Mouse (Mus musculus) MEL (cell line): Measurements from ENCODE around the gene Scnn1a. TPM values are rescaled to one million over a fixed set of nuclear protein-coding genes. Genes with fewer than 3 reads are reported as not detected.
A peak's percentile ranks its signal among the peaks of the same experiment; 100 is the strongest.

Experiments
- DNase-seq: peaks from one replicate; pipeline ENCODE4 v3.0.0; 2011; ENCODE audit warnings: low read depth, low spot score
- H3K27ac ChIP-seq: 2 replicates; pipeline ENCODE4 v1.5.1; 2012; ENCODE audit warnings: low read depth, mild to moderate bottlenecking, control low read depth, low read length, moderate library complexity; ENCODE audit not compliant: control insufficient read depth
- H3K27me3 ChIP-seq, 2 experiments: fragments of 150-350 bp in 1 of 2; sonication (generic) in 1 of 2; 2 replicates each; pipeline ENCODE4 v1.6.1; 2012; ENCODE audit warnings: low read length in 2 of 2, mild to moderate bottlenecking in 2 of 2, improper control_type of control experiment in 1 of 2, moderate library complexity in 1 of 2; ENCODE audit not compliant: insufficient read depth in 2 of 2, control insufficient read depth in 1 of 2
- H3K36me3 ChIP-seq, 2 experiments: 2 replicates each; pipeline ENCODE4 v1.6.1; 2012 to 2014; ENCODE audit warnings: low read length in 2 of 2, improper control_type of control experiment in 1 of 2, inconsistent platforms in 1 of 2, mild to moderate bottlenecking in 1 of 2; ENCODE audit not compliant: insufficient read depth in 2 of 2, control insufficient read depth in 1 of 2
- H3K4me1 ChIP-seq, 2 experiments: fragments of 150-350 bp in 1 of 2; sonication (generic) in 1 of 2; 2 replicates each; pipeline ENCODE4 v1.6.1; 2012; ENCODE audit warnings: low read length in 2 of 2, improper control_type of control experiment in 1 of 2, mild to moderate bottlenecking in 1 of 2; ENCODE audit not compliant: insufficient read depth in 2 of 2, control insufficient read depth in 1 of 2
- H3K4me3 ChIP-seq, 2 experiments: fragments of 150-350 bp in 1 of 2; sonication (generic) in 1 of 2; 2 replicates each; pipeline ENCODE4 v1.5.1; 2012; ENCODE audit warnings: low read depth in 2 of 2, low read length in 2 of 2, mild to moderate bottlenecking in 2 of 2, moderate library complexity in 2 of 2, control low read depth in 1 of 2, improper control_type of control experiment in 1 of 2; ENCODE audit not compliant: control insufficient read depth in 1 of 2, insufficient read depth in 1 of 2
- H3K79me2 ChIP-seq: 2 replicates; pipeline ENCODE4 v1.6.1; 2012; ENCODE audit warnings: mild to moderate bottlenecking, low read length, moderate library complexity; ENCODE audit not compliant: control insufficient read depth, poor library complexity, insufficient read depth
- H3K9ac ChIP-seq: 2 replicates; pipeline ENCODE4 v1.6.1; 2012; ENCODE audit warnings: low read depth, mild to moderate bottlenecking, control low read depth, low read length, moderate library complexity; ENCODE audit not compliant: control insufficient read depth, poor library complexity, severe bottlenecking
- H3K9me3 ChIP-seq: fragments of 150-350 bp; sonication (generic); replicated peaks from 2 replicates; pipeline ENCODE4 v1.6.1; 2012; ENCODE audit warnings: mild to moderate bottlenecking, low read length, improper control_type of control experiment, moderate library complexity; ENCODE audit not compliant: insufficient read depth
- BHLHE40 ChIP-seq: IDR thresholded peaks from 2 replicates; pipeline ENCODE4 v1.6.1; 2012; ENCODE audit warnings: low read depth, mild to moderate bottlenecking, inconsistent platforms, low read length, improper control_type of control experiment, borderline replicate concordance
- CTCF ChIP-seq, 3 experiments: IDR thresholded peaks in 2 of 3; conservative IDR thresholded peaks in 1 of 3; 2 replicates each; pipeline ENCODE4 v1.5.1; 2011 to 2012; ENCODE audit warnings: low read length in 3 of 3, low read depth in 2 of 3, mild to moderate bottlenecking in 2 of 3, improper control_type of control experiment in 1 of 3, inconsistent platforms in 1 of 3, mixed read lengths in 1 of 3, moderate library complexity in 1 of 3; ENCODE audit not compliant: control insufficient read depth in 1 of 3, insufficient read depth in 1 of 3, poor library complexity in 1 of 3, severe bottlenecking in 1 of 3
- E2F4 ChIP-seq: IDR thresholded peaks from 2 replicates; pipeline ENCODE4 v1.6.1; 2011; ENCODE audit warnings: low read depth, low read length, improper control_type of control experiment, borderline replicate concordance
- ELF1 ChIP-seq: IDR thresholded peaks from 2 replicates; pipeline ENCODE4 v1.6.1; 2014; ENCODE audit warnings: low read depth, mild to moderate bottlenecking, inconsistent platforms, low read length, improper control_type of control experiment, moderate library complexity
- EP300 ChIP-seq, 2 experiments: IDR thresholded peaks; 2 replicates each; pipeline ENCODE4 v1.6.1; 2011; ENCODE audit warnings: improper control_type of control experiment in 2 of 2, low read length in 2 of 2, low read depth in 1 of 2, mild to moderate bottlenecking in 1 of 2
- ETS1 ChIP-seq: IDR thresholded peaks from 2 replicates; pipeline ENCODE4 v1.6.1; 2012; ENCODE audit warnings: low read depth, mild to moderate bottlenecking, inconsistent platforms, low read length, improper control_type of control experiment, moderate library complexity
- GATA1 ChIP-seq: IDR thresholded peaks from 2 replicates; pipeline ENCODE4 v1.6.1; 2011; ENCODE audit warnings: low read depth, low read length, improper control_type of control experiment
- HCFC1 ChIP-seq: IDR thresholded peaks from 2 replicates; pipeline ENCODE4 v1.6.1; 2012; ENCODE audit warnings: low read depth, mild to moderate bottlenecking, inconsistent platforms, low read length, improper control_type of control experiment, moderate library complexity
- JUND ChIP-seq: IDR thresholded peaks from 2 replicates; pipeline ENCODE4 v1.6.1; 2011; ENCODE audit warnings: low read depth, mild to moderate bottlenecking, improper control_type of control experiment, low read length
- MAZ ChIP-seq: IDR thresholded peaks from 2 replicates; pipeline ENCODE4 v1.6.1; 2012; ENCODE audit warnings: low read depth, mild to moderate bottlenecking, inconsistent platforms, low read length, improper control_type of control experiment
- MEF2A ChIP-seq: IDR thresholded peaks from 2 replicates; pipeline ENCODE4 v1.6.1; 2014; ENCODE audit warnings: low read depth, mild to moderate bottlenecking, inconsistent platforms, low read length, improper control_type of control experiment; ENCODE audit not compliant: poor library complexity, insufficient replicate concordance, severe bottlenecking; ENCODE audit errors: extremely low read depth
- MXI1 ChIP-seq: IDR thresholded peaks from 2 replicates; pipeline ENCODE4 v1.6.1; 2011; ENCODE audit warnings: mild to moderate bottlenecking, low read depth, low read length, improper control_type of control experiment
- MYB ChIP-seq: IDR thresholded peaks from 2 replicates; pipeline ENCODE4 v1.6.1; 2011; ENCODE audit warnings: mild to moderate bottlenecking, low read depth, low read length, improper control_type of control experiment
- MYC ChIP-seq: IDR thresholded peaks from 2 replicates; pipeline ENCODE4 v1.6.1; 2011; ENCODE audit warnings: low read depth, mild to moderate bottlenecking, low read length, improper control_type of control experiment, moderate library complexity
- NELFE ChIP-seq: IDR thresholded peaks from 2 replicates; pipeline ENCODE4 v1.6.1; 2011; ENCODE audit warnings: low read depth, low read length, improper control_type of control experiment
- NRF1 ChIP-seq: IDR thresholded peaks from 2 replicates; pipeline ENCODE4 v1.6.1; 2014; ENCODE audit warnings: low read depth, mild to moderate bottlenecking, inconsistent platforms, low read length, improper control_type of control experiment, moderate library complexity; ENCODE audit not compliant: poor library complexity, insufficient read depth, severe bottlenecking
- POLR2A ChIP-seq, 2 experiments: IDR thresholded peaks; 2 replicates each; pipeline ENCODE4 v1.6.1; 2011 to 2012; ENCODE audit warnings: low read length in 2 of 2, mild to moderate bottlenecking in 2 of 2, control low read depth in 1 of 2, improper control_type of control experiment in 1 of 2, low read depth in 1 of 2, moderate library complexity in 1 of 2; ENCODE audit not compliant: control insufficient read depth in 1 of 2, insufficient read depth in 1 of 2, poor library complexity in 1 of 2
- RAD21 ChIP-seq: IDR thresholded peaks from 2 replicates; pipeline ENCODE4 v1.6.1; 2011; ENCODE audit warnings: mild to moderate bottlenecking, low read depth, low read length, improper control_type of control experiment
- RCOR1 ChIP-seq: IDR thresholded peaks from 2 replicates; pipeline ENCODE4 v1.6.1; 2012; ENCODE audit warnings: low read depth, mild to moderate bottlenecking, inconsistent platforms, low read length, improper control_type of control experiment
- SIN3A ChIP-seq: IDR thresholded peaks from 2 replicates; pipeline ENCODE4 v1.6.1; 2012; ENCODE audit warnings: low read length, improper control_type of control experiment, inconsistent platforms
- SMC3 ChIP-seq: IDR thresholded peaks from 2 replicates; pipeline ENCODE4 v1.6.1; 2011; ENCODE audit warnings: low read depth, low read length, improper control_type of control experiment
- TBP ChIP-seq: IDR thresholded peaks from 2 replicates; pipeline ENCODE4 v1.8.0; 2011; ENCODE audit warnings: low read depth, low read length, improper control_type of control experiment
- TCF12 ChIP-seq: IDR thresholded peaks from 2 replicates; pipeline ENCODE4 v1.6.1; 2014; ENCODE audit warnings: low read depth, mild to moderate bottlenecking, inconsistent platforms, low read length, improper control_type of control experiment, moderate library complexity
- ZC3H11A ChIP-seq: IDR thresholded peaks from 2 replicates; pipeline ENCODE4 v1.6.1; 2012; ENCODE audit warnings: low read depth, mild to moderate bottlenecking, inconsistent platforms, low read length, improper control_type of control experiment
- ZMIZ1 ChIP-seq: IDR thresholded peaks from 2 replicates; pipeline ENCODE4 v1.6.1; 2012; ENCODE audit warnings: low read depth, mild to moderate bottlenecking, inconsistent platforms, low read length, improper control_type of control experiment, moderate library complexity
- ZNF384 ChIP-seq: IDR thresholded peaks from 2 replicates; pipeline ENCODE4 v1.6.1; 2012; ENCODE audit warnings: low read depth, mild to moderate bottlenecking, inconsistent platforms, low read length, improper control_type of control experiment
- polyA plus RNA-seq, 2 experiments: library from polyadenylated mRNA; stranded (reverse) in 1 of 2; unstranded in 1 of 2; fragments of >175 nt in 1 of 2; fragments of >200 nt in 1 of 2; gene quantifications; 2 replicates each; pipeline versions ENCODE4 v1.2.1 to v1.2.4; 2012; ENCODE audit warnings: low replicate concordance in 2 of 2, low read depth in 1 of 2; ENCODE audit not compliant: insufficient read length in 2 of 2, insufficient read depth in 1 of 2, missing spikeins in 1 of 2
- total RNA-seq: library from RNA; depleted of rRNA; stranded (reverse); fragments of 300-350 nt; gene quantifications from 2 replicates; pipeline ENCODE4 v1.2.3, GENCODE M21; 2012; rRNA removed

Scnn1a gene
- total RNA-seq: 0.07 TPM in 1 of 2 replicates, not detected in the other
- polyA plus RNA-seq: under 1 TPM in 1 of 2 experiments, not detected in 1; 0.50 TPM

GRCm38 (mm10) chr6:125320323-125320722 is at the start of gene Scnn1a:
TSS of gene Scnn1a (plus strand) at chr6:125320659.
- Histone ChIP-seq H3K9me3 (no peaks in the 10 kb centered on the region), H3K27me3 (peaks cover 3 to 8% of the 10 kb centered on the region in 2 experiments; a peak in 3 of 4 replicates), H3K9ac (no peak within 1 kb of the TSS), H3K4me3 (no peak within 1 kb of the TSS), H3K4me1 (no peaks in the 10 kb centered on the region), H3K27ac (no peak within 1 kb of the TSS), H3K36me3 (no peaks in the 10 kb centered on the region), H3K79me2 (no peaks in the 10 kb centered on the region)
- TF ChIP-seq E2F4 (no peak), NELFE (no peak), MXI1 (no peak), MEF2A (no peak), ETS1 (no peak), TBP (no peak), BHLHE40 (no peak), GATA1 (no peak), CTCF (IDR thresholded peaks at IDR 0.05 in 2 of 3, conservative IDR thresholded peaks at IDR 0.05 in 1 of 3; ENCODE audit: control insufficient read depth in 1 of 3, insufficient read depth in 1 of 3, low read depth in 2 of 3, low read length in 3 of 3, poor library complexity in 1 of 3, severe bottlenecking in 1 of 3) (no peak), ZNF384 (no peak), ELF1 (no peak), MYB (no peak), NRF1 (no peak), RAD21 (no peak), JUND (no peak), SIN3A (no peak), TCF12 (no peak)
- DNase-seq: no peak

- peak overlapping the region; percentile 44 for H3K27ac ChIP-seq
- H3K27me3 ChIP-seq: peaks cover 0 to 3% of the 10 kb centered on the region in 2 experiments; a peak in 2 of 4 replicates
- peaks cover 0 to 10% of the 10 kb centered on the region in 2 experiments; a peak in 2 of 4 replicates for H3K4me1 ChIP-seq
- no peaks in the 10 kb centered on the region for H3K9me3 ChIP-seq
- peaks cover 0 to 13% of the 10 kb centered on the region in 2 experiments; a peak in 2 of 4 replicates for H3K36me3 ChIP-seq
- peak overlapping the region; percentile 38 to 46 for H3K4me3 ChIP-seq
- no peaks in the 10 kb centered on the region for H3K79me2 ChIP-seq
- DNase-seq: peak; percentile 94
- H3K9ac ChIP-seq: peak overlapping the region; percentile 67
- TF ChIP-seq MEF2A: no peak
- TF ChIP-seq NRF1: 0 out of 2 replicates have a peak, but pooled peaks have one; percentile 15
- TF ChIP-seq RAD21: peak; percentile 100
- TF ChIP-seq POLR2A (IDR thresholded peaks at IDR 0.05; ENCODE audit: control insufficient read depth in 1 of 2, insufficient read depth in 1 of 2, low read depth in 1 of 2, low read length in 2 of 2, poor library complexity in 1 of 2): peak in 1 of 2 experiments; percentile 41; a peak in 1 of 4 replicates
- peak; percentile 58; the same call in 1 of the 2 replicates for TF ChIP-seq MAZ
- peak; percentile 39; the same call in 1 of the 2 replicates for TF ChIP-seq TBP
- TF ChIP-seq ETS1: peak; percentile 54
- TF ChIP-seq ZC3H11A: peak; percentile 92
- no peak for TF ChIP-seq E2F4
- TF ChIP-seq MYC: peak; percentile 98
- no peak for TF ChIP-seq MYB
- TF ChIP-seq NELFE: no peak
- peak; percentile 98 for TF ChIP-seq MXI1
- TF ChIP-seq TCF12: 0 out of 2 replicates have a peak, but pooled peaks have one; percentile 25
- TF ChIP-seq RCOR1: peak; percentile 47; the same call in 1 of the 2 replicates
- no peak for TF ChIP-seq EP300 (IDR thresholded peaks at IDR 0.05; ENCODE audit: low read depth in 1 of 2, low read length in 2 of 2)
- TF ChIP-seq SMC3: peak; percentile 90
- peak; percentile 47 for TF ChIP-seq HCFC1
- TF ChIP-seq BHLHE40: peak; percentile 83
- TF ChIP-seq SIN3A: peak; percentile 97
- TF ChIP-seq GATA1: no peak
- no peak for TF ChIP-seq ZMIZ1
Measured at GRCm38 (mm10) chr6:125271455-125272227, 48.8 kb upstream of the Scnn1a start.
